Mouse (Mus musculus): ENCODE data around the gene Mylk3. TPM values are rescaled to one million over a fixed set of nuclear protein-coding genes. Genes with fewer than 3 reads are reported as not detected.

The Mylk3 gene
- polyA plus RNA-seq, 1 experiment from 2014 or later = 0.34 TPM

GRCm38 (mm10) chr8:85405961-85406360 lies 19.8 kb upstream of the Mylk3 start:
- H3K36me3 ChIP-seq (replicated peaks) = no peaks in the 10 kb centered on the region
- no peak overlapping the region for H3K9ac ChIP-seq
- H3K27me3 ChIP-seq (replicated peaks) = no peaks in the 10 kb centered on the region
- WGBS = 66% methylated on average over 10 of the region's 10 CpGs
- H3K27ac ChIP-seq = no peak overlapping the region
- no peak overlapping the region for H3K4me2 ChIP-seq
- no peaks in the 10 kb centered on the region for H3K4me1 ChIP-seq
- no peaks in the 10 kb centered on the region for H3K9me3 ChIP-seq
- no peak for ATAC-seq (replicated peaks)
- no peak overlapping the region for H3K4me3 ChIP-seq

GRCm38 (mm10) chr8:85405418-85405817 lies 19.3 kb upstream of the Mylk3 start:
- H3K9me3 ChIP-seq = no peaks in the 10 kb centered on the region
- no peaks in the 10 kb centered on the region for H3K27me3 ChIP-seq (replicated peaks)
- WGBS = 49% methylated on average over 3 of the region's 3 CpGs

GRCm38 (mm10) chr8:85398548-85398947 lies 12.4 kb upstream of the Mylk3 start:
- Histone ChIP-seq H3K9me3 (no peaks in the 10 kb centered on the region), H3K4me2 (no peak overlapping the region), H3K4me1 (no peaks in the 10 kb centered on the region), H3K27ac (no peak overlapping the region), H3K27me3 (replicated peaks) (no peaks in the 10 kb centered on the region), H3K36me3 (replicated peaks) (no peaks in the 10 kb centered on the region), H3K4me3 (no peak overlapping the region), H3K9ac (no peak overlapping the region)
- no peak for ATAC-seq (replicated peaks)
- 89% methylated on average over 4 of the region's 4 CpGs for WGBS

More at GRCm38 (mm10) chr8:85405418-85405817, 19.3 kb upstream of the Mylk3 start:
- no peak for ATAC-seq (replicated peaks)
- H3K4me2 ChIP-seq = no peak overlapping the region
- no peak overlapping the region for H3K4me3 ChIP-seq
- H3K36me3 ChIP-seq (replicated peaks) = no peaks in the 10 kb centered on the region
- no peak overlapping the region for H3K27ac ChIP-seq
- H3K9ac ChIP-seq = no peak overlapping the region
- no peaks in the 10 kb centered on the region for H3K4me1 ChIP-seq

GRCm38 (mm10) chr8:85397508-85397907 lies 11.4 kb upstream of the Mylk3 start:
- 49% methylated on average over 5 of the region's 5 CpGs for WGBS
- H3K36me3 ChIP-seq (replicated peaks) = no peaks in the 10 kb centered on the region
- H3K9me3 ChIP-seq = no peaks in the 10 kb centered on the region
- no peak overlapping the region for H3K27ac ChIP-seq
- H3K4me2 ChIP-seq = no peak overlapping the region
- H3K27me3 ChIP-seq (replicated peaks) = no peaks in the 10 kb centered on the region
- no peak for ATAC-seq (replicated peaks)
- H3K4me1 ChIP-seq = no peaks in the 10 kb centered on the region
- no peak overlapping the region for H3K9ac ChIP-seq
- no peak overlapping the region for H3K4me3 ChIP-seq

GRCm38 (mm10) chr8:85396432-85397079 lies 10.4 kb upstream of the Mylk3 start:
- Histone ChIP-seq H3K36me3 (replicated peaks) (no peaks in the 10 kb centered on the region), H3K9ac (no peak overlapping the region), H3K27ac (no peak overlapping the region), H3K4me3 (no peak overlapping the region), H3K4me1 (no peaks in the 10 kb centered on the region), H3K4me2 (no peak overlapping the region), H3K27me3 (replicated peaks) (no peaks in the 10 kb centered on the region), H3K9me3 (no peaks in the 10 kb centered on the region)
- ATAC-seq (replicated peaks) = no peak
- WGBS = 89% methylated on average over 5 of the region's 5 CpGs

- Histone ChIP-seq H3K4me1 (no peaks in the 10 kb centered on the region), H3K9me3 (no peaks in the 10 kb centered on the region), H3K27ac (no peak overlapping the region), H3K4me2 (no peak overlapping the region), H3K36me3 (replicated peaks) (no peaks in the 10 kb centered on the region), H3K4me3 (no peak overlapping the region), H3K9ac (no peak overlapping the region), H3K27me3 (replicated peaks) (no peaks in the 10 kb centered on the region)
- 90% methylated on average over 8 of the region's 8 CpGs for WGBS
- ATAC-seq (replicated peaks) = no peak
Observed at GRCm38 (mm10) chr8:85395681-85396431, 9.7 kb upstream of the Mylk3 start.

- H3K9me3 ChIP-seq = no peaks in the 10 kb centered on the region
- no peak for ATAC-seq (replicated peaks)
- no peaks in the 10 kb centered on the region for H3K27me3 ChIP-seq (replicated peaks)
- no peaks in the 10 kb centered on the region for H3K4me1 ChIP-seq
- H3K4me3 ChIP-seq = no peak overlapping the region
- H3K4me2 ChIP-seq = no peak overlapping the region
- no peaks in the 10 kb centered on the region for H3K36me3 ChIP-seq (replicated peaks)
- no peak overlapping the region for H3K9ac ChIP-seq
- no peak overlapping the region for H3K27ac ChIP-seq
- WGBS = 80% methylated on average over 3 of the region's 3 CpGs
Observed at GRCm38 (mm10) chr8:85395017-85395416, 8.9 kb upstream of the Mylk3 start.

- Histone ChIP-seq H3K36me3 (replicated peaks) (no peaks in the 10 kb centered on the region), H3K4me3 (no peak overlapping the region), H3K9ac (no peak overlapping the region), H3K27ac (no peak overlapping the region), H3K27me3 (replicated peaks) (no peaks in the 10 kb centered on the region), H3K4me2 (no peak overlapping the region), H3K4me1 (no peaks in the 10 kb centered on the region), H3K9me3 (no peaks in the 10 kb centered on the region)
- WGBS = 96% methylated on average over 6 of the region's 6 CpGs
- ATAC-seq (replicated peaks) = no peak
Observed at GRCm38 (mm10) chr8:85393199-85393598, 7.1 kb upstream of the Mylk3 start.

- no peak for ATAC-seq (replicated peaks)
- WGBS = 89% methylated on average over 1 of the region's 1 CpGs
Observed at GRCm38 (mm10) chr8:85391438-85391837, 5.3 kb upstream of the Mylk3 start.

GRCm38 (mm10) chr8:85381926-85382325 lies 4.2 kb downstream of the Mylk3 start:
- 80% methylated on average over 4 of the region's 4 CpGs for WGBS
- no peak for ATAC-seq (replicated peaks)
- Histone ChIP-seq H3K4me2 (no peak overlapping the region), H3K27ac (no peak overlapping the region), H3K36me3 (replicated peaks) (no peaks in the 10 kb centered on the region), H3K4me1 (no peaks in the 10 kb centered on the region), H3K27me3 (replicated peaks) (no peaks in the 10 kb centered on the region), H3K9me3 (no peaks in the 10 kb centered on the region), H3K9ac (no peak overlapping the region), H3K4me3 (no peak overlapping the region)

More at GRCm38 (mm10) chr8:85391438-85391837, 5.3 kb upstream of the Mylk3 start:
- Histone ChIP-seq H3K36me3 (replicated peaks) (no peaks in the 10 kb centered on the region), H3K4me1 (no peaks in the 10 kb centered on the region), H3K4me2 (no peak overlapping the region), H3K27me3 (replicated peaks) (no peaks in the 10 kb centered on the region), H3K9ac (no peak overlapping the region), H3K4me3 (no peak overlapping the region), H3K27ac (no peak overlapping the region), H3K9me3 (no peaks in the 10 kb centered on the region)

GRCm38 (mm10) chr8:85380824-85381209 lies 5.3 kb downstream of the Mylk3 start:
- no peak overlapping the region for H3K4me2 ChIP-seq
- H3K27ac ChIP-seq = no peak overlapping the region
- 85% methylated on average over 8 of the region's 8 CpGs for WGBS
- no peaks in the 10 kb centered on the region for H3K36me3 ChIP-seq (replicated peaks)
- no peaks in the 10 kb centered on the region for H3K9me3 ChIP-seq
- no peak overlapping the region for H3K9ac ChIP-seq
- no peak overlapping the region for H3K4me3 ChIP-seq
- ATAC-seq (replicated peaks) = no peak
- H3K4me1 ChIP-seq = no peaks in the 10 kb centered on the region
- H3K27me3 ChIP-seq (replicated peaks) = no peaks in the 10 kb centered on the region

GRCm38 (mm10) chr8:85380123-85380823 lies 5.9 kb downstream of the Mylk3 start:
- no peaks in the 10 kb centered on the region for H3K9me3 ChIP-seq
- no peak overlapping the region for H3K4me2 ChIP-seq
- no peak overlapping the region for H3K4me3 ChIP-seq
- WGBS = 83% methylated on average over 10 of the region's 10 CpGs
- H3K4me1 ChIP-seq = no peaks in the 10 kb centered on the region
- no peak for ATAC-seq (replicated peaks)
- no peaks in the 10 kb centered on the region for H3K27me3 ChIP-seq (replicated peaks)
- no peak overlapping the region for H3K27ac ChIP-seq
- H3K9ac ChIP-seq = no peak overlapping the region
- H3K36me3 ChIP-seq (replicated peaks) = no peaks in the 10 kb centered on the region
